Mouse (Mus musculus) kidney, adult 2 months (tissue): ENCODE measurements around the gene Sema5a.

Experiments
- CTCF ChIP-seq: fragments of 200-500 bp; conservative IDR thresholded peaks from 2 replicates; pipeline ENCODE4 v1.5.1; 2011; ENCODE audit warnings: low read depth, mild to moderate bottlenecking, control low read depth, low read length, moderate library complexity, mixed read lengths; ENCODE audit not compliant: insufficient read depth, insufficient read length
- POLR2A ChIP-seq: fragments of 200-500 bp; IDR thresholded peaks from one replicate; pipeline ENCODE4 v1.6.1; 2011; ENCODE audit warnings: low read depth, low read length, control low read depth

DNA sequence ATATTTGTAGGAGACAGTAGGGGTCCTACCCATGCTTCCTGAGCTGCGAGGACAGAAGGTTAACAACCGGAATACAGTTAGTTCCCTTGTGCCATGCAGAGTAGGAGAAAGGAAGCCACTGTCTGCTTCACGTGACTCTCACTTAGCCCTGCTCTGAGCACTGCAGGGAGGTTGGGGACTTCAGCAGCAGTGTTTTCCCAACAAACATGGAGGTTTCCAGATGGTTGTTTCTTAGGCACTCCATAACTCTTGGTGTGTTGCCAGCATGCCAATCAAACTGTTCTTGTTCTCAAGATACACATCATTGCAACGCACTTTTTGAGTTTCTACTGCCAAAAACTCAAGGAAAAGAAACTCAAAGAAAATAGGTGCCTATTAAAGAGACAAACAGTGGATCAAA, 440.5 kb downstream of the Sema5a start:
- TF ChIP-seq CTCF (no peak), POLR2A (no peak)
